Comparison of ENCODE assay signal across 18 mouse cellular contexts in the genomic region with DNA sequence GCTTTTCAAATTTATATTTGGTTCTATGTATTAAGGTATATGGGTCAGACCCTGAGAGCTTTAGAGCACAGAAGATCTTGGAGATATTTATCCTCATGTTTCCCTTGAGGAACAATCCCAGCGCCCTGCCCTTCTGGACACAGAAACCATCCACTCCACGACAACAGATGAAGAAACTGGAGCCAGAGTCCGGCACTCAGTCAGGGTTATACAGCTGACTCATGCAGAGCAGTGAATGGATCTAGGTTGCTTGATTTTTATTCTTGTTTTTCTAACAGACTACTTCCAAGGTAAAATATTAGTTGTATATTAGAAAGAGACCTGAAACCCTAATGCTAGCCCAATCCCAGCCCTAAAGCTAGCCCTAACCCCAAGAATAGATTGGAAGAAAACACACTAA. TPM values are rescaled to one million over a fixed set of nuclear protein-coding genes. Genes with fewer than 3 reads are reported as not detected.
"Had no signal": no experiment of that assay in that cellular context is flagged by ENCODE, and none has a peak within 500 bp of the region (broad histone marks: within the 10 kb centered on the region; RNA-seq: fewer than 3 reads in every experiment).

No protein-coding gene starts in this region.

- H3K27ac ChIP-seq: limb, embryonic 12.5 days; limb, embryonic 15.5 days; liver, embryonic 14.5 days; macrophage; stomach, postnatal 0 days had no signal

- ATAC-seq: liver, postnatal 0 days; lung, postnatal 0 days had no signal

- H3K4me2 ChIP-seq: limb, embryonic 12.5 days; limb, embryonic 15.5 days; liver, embryonic 11.5 days; lung, embryonic 14.5 days had no signal

- H3K27me3 ChIP-seq: limb, embryonic 12.5 days; limb, embryonic 15.5 days had no signal

- H3K9ac ChIP-seq: limb, embryonic 12.5 days; limb, embryonic 15.5 days; liver, embryonic 14.5 days; liver, postnatal 0 days; lung, embryonic 14.5 days had no signal

- DNase-seq: kidney, adult 18-20 months; kidney, adult 9 months; kidney, postnatal 14 days; kidney, postnatal 4 days; left cerebral cortex, postnatal 4 days; liver, postnatal 0 days; lung, embryonic 14.5 days; thymus, adult 2 months; thymus, postnatal 14 days; thymus, postnatal 4 days had no signal

- H3K9me3 ChIP-seq: limb, embryonic 12.5 days; limb, embryonic 15.5 days had no signal

- H3K36me3 ChIP-seq: limb, embryonic 12.5 days; limb, embryonic 15.5 days had no signal

- H3K4me3 ChIP-seq: limb, embryonic 12.5 days; limb, embryonic 15.5 days had no signal

RNA-seq across cellular contexts. Expression of a gene that starts 30.4 kb away (rescaled TPM):
- polyA plus RNA-seq: neural tube, embryonic 11.5 days had no signal
